Mouse (Mus musculus): Measurements from ENCODE around the gene Gpatch2.

Gene Gpatch2

GRCm38 (mm10) chr1:187215181-187216116 is at the start of gene Gpatch2, which contains the start of gene Spata17:
Gpatch2 (plus strand) TSS chr1:187215508.
Spata17 (minus strand) TSS chr1:187215465.
- DNase-seq: peak; percentile 80

- no peak for DNase-seq
Measured at GRCm38 (mm10) chr1:187169646-187170045, 45.7 kb upstream of the Gpatch2 start.

- no peak for DNase-seq
Measured at GRCm38 (mm10) chr1:187170361-187170760, 44.9 kb upstream of the Gpatch2 start.

DNA sequence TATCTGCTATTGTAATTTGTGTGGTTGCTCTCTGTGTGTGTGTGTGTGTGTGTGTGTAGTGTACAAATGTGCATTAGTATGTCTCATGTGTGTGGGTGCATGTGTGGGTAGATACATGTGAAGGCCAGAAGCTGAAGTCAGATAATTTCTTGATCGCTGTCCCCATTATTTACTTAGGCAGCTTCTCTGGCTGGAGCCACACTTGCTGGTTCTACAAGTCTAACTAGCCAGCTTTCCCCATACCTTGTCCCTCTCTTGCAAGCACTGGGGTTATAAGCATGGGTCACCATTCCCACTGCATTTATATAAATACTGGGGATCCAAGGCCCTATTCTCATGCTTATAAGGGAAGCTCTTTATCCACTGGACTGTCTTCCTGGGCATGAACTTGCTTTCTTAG is 39.3 kb upstream of the Gpatch2 start:
- no peak for DNase-seq

DNA sequence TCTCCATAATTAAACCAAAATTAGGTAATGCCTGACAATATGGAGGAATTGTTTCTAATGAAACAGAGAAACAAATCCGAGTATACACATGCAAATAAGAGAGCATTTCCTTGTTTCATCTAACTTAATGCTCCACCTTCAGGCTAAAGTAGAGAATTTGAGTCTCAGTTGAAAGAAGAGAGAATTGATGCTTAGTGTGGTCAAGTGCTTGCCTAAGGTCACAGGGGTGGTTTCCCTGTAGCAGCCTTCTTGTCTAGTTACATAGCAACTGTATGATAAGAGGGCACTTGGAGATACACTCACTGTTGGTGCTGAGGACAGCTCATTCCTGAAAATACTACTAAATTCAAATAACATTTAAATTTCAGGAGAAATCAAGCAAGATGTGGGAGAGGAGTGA is 36.8 kb upstream of the Gpatch2 start:
- no peak for DNase-seq

DNA sequence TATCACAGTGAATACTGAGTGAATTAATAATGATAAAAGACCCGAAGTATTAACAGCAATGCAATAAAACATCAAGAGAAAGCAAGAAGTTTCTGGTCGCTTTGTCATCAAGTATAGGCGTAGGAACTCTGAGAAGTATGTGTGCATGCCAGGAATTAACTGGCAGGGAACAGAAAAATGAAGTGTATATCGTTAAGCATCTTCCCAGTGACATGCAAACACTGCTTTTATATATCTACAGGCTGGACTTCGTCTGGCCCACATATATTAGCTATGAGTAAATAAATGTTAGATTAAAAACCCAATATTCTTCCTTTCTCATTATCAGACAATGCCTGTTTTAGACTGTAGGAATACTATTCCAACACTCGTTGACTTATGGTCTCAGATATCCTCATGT is 9.8 kb upstream of the Gpatch2 start:
- no peak for DNase-seq

- DNase-seq: no peak
Measured at GRCm38 (mm10) chr1:187209496-187209895, 5.8 kb upstream of the Gpatch2 start.

- no peak for DNase-seq
Measured at GRCm38 (mm10) chr1:187210736-187211135, 4.6 kb upstream of the Gpatch2 start.

- no peak for DNase-seq
Measured at GRCm38 (mm10) chr1:187216620-187217410, 1.5 kb downstream of the Gpatch2 start.

- DNase-seq: no peak
Measured at GRCm38 (mm10) chr1:187220756-187221155, 5.4 kb downstream of the Gpatch2 start.

GRCm38 (mm10) chr1:187226328-187227025 is 11.2 kb downstream of the Gpatch2 start:
- no peak for DNase-seq

DNA sequence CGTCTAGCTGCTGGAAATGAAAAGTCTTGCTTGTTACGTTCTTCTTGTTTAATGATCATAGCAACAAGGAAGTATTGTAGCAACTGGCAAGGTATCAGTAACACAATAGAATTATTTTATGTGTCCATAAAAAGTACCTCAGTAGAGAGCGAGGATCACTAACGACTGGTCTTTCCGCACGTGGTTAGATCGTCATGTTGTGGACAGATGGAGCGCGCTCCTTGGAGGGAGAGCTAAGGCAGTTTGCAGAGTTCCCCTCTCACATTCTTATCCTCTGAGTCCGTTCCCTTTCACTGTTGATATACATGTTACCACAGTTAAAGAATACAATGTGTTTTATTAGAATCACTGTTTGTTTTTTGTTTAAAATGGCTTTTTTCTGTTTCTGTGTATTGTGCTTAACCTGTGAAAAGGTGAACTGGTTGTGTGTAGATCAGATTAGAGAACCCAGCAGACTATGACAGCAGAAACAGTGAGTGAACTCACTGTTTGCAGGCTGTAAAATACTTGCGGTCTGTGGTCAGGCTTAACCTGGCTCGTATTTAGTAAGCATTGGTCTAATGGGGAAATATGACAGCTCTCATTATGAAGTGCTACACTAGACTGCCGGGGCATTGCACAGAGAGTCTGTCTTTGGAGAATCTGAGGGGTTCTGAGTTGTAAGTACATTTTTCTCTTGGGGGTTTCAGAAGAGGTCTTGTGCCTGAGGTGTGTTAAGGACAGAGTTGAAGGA is 13.3 kb downstream of the Gpatch2 start:
- no peak for DNase-seq

GRCm38 (mm10) chr1:187230255-187230654 is 14.9 kb downstream of the Gpatch2 start:
- no peak for DNase-seq

DNA sequence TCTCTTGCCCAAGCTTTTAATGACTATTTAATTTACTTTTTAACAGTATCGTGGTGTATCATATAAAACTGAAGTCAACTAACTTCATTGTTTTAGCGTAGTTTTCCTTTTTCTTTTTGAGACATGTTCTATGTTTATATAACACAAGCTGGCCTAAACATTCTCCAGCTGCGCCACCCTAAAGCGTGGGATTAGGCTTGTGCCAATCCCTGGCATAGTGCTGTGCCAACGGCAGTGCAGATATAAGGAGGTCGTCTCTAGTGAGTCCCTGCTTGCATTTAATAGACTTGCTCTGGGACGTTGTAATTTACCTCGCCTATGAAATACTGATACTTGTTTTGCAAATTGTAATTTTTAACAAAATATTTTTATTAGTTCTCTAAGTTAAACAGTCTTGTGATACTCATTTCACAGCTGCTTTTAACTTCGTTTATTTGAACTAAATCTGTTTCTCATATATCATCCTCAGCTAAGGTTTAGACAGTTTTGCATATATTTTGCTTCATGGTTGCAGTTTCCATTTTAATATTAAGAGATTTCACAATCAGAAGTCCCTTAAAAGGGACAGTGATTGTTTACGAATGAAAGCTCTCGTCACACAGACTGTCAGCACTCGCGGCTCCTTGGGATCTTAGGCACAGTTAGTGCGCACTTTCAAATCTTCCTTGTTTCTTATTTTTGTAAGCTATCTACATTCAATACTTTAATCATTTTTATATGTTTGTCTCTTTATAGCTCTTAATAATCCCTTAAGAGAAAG is 17.1 kb downstream of the Gpatch2 start:
- DNase-seq: no peak

DNA sequence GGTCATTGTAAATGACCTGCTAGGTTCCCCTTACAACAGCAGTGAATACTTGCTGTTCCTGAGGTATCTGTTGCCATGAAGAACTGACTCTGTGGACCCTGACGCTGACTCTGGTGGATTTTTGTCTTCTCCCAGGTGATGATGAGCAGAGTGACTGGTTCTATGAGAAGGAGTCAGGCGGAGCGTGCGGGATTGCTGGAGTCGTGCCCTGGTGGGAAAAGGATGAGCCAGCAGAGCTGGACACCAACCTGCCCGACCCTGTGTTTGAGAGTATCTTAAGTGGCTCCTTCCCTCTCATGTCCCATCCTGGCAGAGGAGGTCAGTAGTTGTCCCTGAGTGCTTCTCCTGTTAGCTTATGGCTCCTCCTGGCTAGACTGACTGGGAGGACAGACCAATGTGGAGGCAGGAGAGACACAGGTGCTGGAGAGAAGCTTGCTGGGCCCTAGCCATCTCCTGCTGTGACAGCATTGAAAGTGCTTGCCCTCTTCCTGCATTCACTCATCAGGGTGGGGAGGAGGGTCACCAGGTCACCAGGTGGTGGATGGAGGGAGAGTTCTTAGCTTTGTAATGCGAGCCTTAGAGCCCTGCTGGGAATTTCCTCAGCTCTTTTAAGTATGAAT is 17.8 kb downstream of the Gpatch2 start:
- DNase-seq: no peak

GRCm38 (mm10) chr1:187235161-187235560 is 19.9 kb downstream of the Gpatch2 start:
- no peak for DNase-seq

- no peak for DNase-seq
Measured at GRCm38 (mm10) chr1:187236296-187236695, 21.0 kb downstream of the Gpatch2 start.

- no peak for DNase-seq
Measured at GRCm38 (mm10) chr1:187238061-187238460, 22.8 kb downstream of the Gpatch2 start.

GRCm38 (mm10) chr1:187240304-187240703 is 25.0 kb downstream of the Gpatch2 start:
- DNase-seq: no peak

DNA sequence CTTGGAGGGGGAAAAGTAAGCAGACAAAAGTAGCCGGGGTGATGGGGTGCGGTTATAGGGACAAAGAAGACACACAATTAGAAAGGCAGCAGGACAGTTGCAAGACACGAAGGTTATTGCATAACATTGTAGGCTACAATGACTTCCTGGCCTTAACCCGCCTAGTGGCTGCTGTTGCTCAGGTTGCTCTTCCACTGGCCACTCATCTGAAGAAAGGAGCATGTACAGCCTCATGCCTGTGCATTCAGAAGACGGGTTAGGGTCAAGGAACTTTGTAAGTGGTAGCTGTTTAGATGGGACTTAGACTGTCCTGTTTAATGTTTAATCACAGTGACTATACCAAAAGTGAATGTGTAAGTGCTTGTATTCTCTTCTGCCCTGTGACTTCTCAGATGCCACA is 26.0 kb downstream of the Gpatch2 start:
- no peak for DNase-seq

DNA sequence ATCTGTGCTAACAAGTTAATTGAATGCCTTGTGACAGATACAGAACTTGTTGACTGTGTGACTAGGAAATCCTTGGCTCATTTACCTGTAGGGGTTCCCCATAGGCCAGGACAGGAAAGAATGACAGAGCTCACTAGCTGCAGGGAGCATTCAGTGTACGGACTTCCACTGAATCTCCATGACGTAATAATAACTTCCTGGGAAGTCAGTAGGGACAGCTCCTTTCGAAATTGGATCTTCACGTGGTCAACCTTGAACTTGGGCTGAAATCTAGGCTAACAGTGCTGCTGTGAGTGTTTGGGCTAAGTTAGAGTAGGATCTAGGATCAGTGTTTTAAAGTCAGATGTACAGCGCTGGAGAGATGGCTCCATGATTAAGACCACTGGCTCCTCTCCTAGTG is 29.4 kb downstream of the Gpatch2 start:
- no peak for DNase-seq
